Mouse (Mus musculus) spleen, adult 2 months (tissue): Measurements from ENCODE around the gene Ebp.

Source experiments
- CTCF ChIP-seq: fragments of 200-500 bp; IDR thresholded peaks from 2 replicates; pipeline ENCODE4 v1.5.1; 2011; ENCODE audit warnings: mild to moderate bottlenecking, inconsistent platforms; ENCODE audit not compliant: insufficient read depth, insufficient read length, insufficient replicate concordance; ENCODE audit errors: extremely low read depth
- POLR2A ChIP-seq: fragments of 200-500 bp; IDR thresholded peaks from 2 replicates; pipeline ENCODE4 v1.6.1; 2011; ENCODE audit warnings: low read depth, low read length, inconsistent platforms

- TF ChIP-seq CTCF (no peak), POLR2A (no peak)
These were observed 1.1 kb downstream of the Ebp start for GRCm38 (mm10) chrX:8192126-8192639.
